Mouse (Mus musculus) brown adipose tissue, adult 24 weeks (tissue): ENCODE measurements around the gene Ppp2r3a. TPM values are rescaled to one million over a fixed set of nuclear protein-coding genes. Genes with fewer than 3 reads are reported as not detected.

ENCODE experiments used
- H3K27ac ChIP-seq: fragments of 200-500 bp; replicated peaks from 2 replicates; pipeline ENCODE4 v1.5.1; 2012; ENCODE audit warnings: low read depth, mild to moderate bottlenecking, low read length
- H3K4me1 ChIP-seq: fragments of 200-500 bp; 2 replicates; pipeline ENCODE4 v1.6.1; 2012; ENCODE audit warnings: low read length, mixed read lengths; ENCODE audit not compliant: control insufficient read depth, insufficient read depth, insufficient read length
- H3K4me3 ChIP-seq: fragments of 200-500 bp; 2 replicates; pipeline ENCODE4 v1.5.1; 2012; ENCODE audit warnings: low read depth, mild to moderate bottlenecking, low read length, moderate library complexity; ENCODE audit not compliant: insufficient read depth
- polyA plus RNA-seq: library from polyadenylated mRNA; stranded (reverse); fragments of >200 nt; gene quantifications from 2 replicates; pipeline ENCODE4 v1.2.4, GENCODE M21; 2012; ENCODE audit not compliant: missing spikeins, insufficient read depth, insufficient read length

Gene Ppp2r3a
- polyA plus RNA-seq, 1 experiment = 13.0 TPM

- H3K4me1 ChIP-seq = no peaks in the 10 kb centered on the region
- no peak overlapping the region for H3K4me3 ChIP-seq
- no peak overlapping the region for H3K27ac ChIP-seq
Measured at GRCm38 (mm10) chr9:101057156-101057555, 194.4 kb downstream of the Ppp2r3a start.

Other genes starting within 250 kb of the Ppp2r3a start
- 394 and 426 TPM in 2 replicates for gene Pccb, start 216.9 kb downstream of the Ppp2r3a start, polyA plus RNA-seq
- gene Msl2, start 177.7 kb downstream of the Ppp2r3a start, polyA plus RNA-seq = 10.1 and 12.9 TPM in 2 replicates